Mouse (Mus musculus) hindbrain, embryonic 12.5 days (tissue): ENCODE results near the gene Map2. TPM values are rescaled to one million over a fixed set of nuclear protein-coding genes. Genes with fewer than 3 reads are reported as not detected.

Experiments
- ATAC-seq: fragments of 200-750 bp; cut with Nextera tagmentation; 2 replicates; pipeline ENCODE4 v1.8.0; 2017; ENCODE audit warnings: moderate TSS enrichment; ENCODE audit not compliant: low FRiP score
- H3K27ac ChIP-seq: fragments of 300-500 bp; sonication (generic); 2 replicates; pipeline ENCODE4 v1.5.1; 2016; ENCODE audit warnings: mild to moderate bottlenecking
- H3K27me3 ChIP-seq: fragments of 300-500 bp; sonication (generic); 2 replicates; pipeline ENCODE4 v1.6.1; 2016; ENCODE audit warnings: mild to moderate bottlenecking
- H3K36me3 ChIP-seq: fragments of 300-500 bp; sonication (generic); 2 replicates; pipeline ENCODE4 v1.6.1; 2016; ENCODE audit warnings: mild to moderate bottlenecking
- H3K4me1 ChIP-seq: fragments of 300-500 bp; sonication (generic); 2 replicates; pipeline ENCODE4 v1.6.1; 2016
- H3K4me2 ChIP-seq: fragments of 300-500 bp; sonication (generic); replicated peaks from 2 replicates; pipeline ENCODE4 v1.6.1; 2016; ENCODE audit warnings: mild to moderate bottlenecking
- H3K4me3 ChIP-seq: fragments of 300-500 bp; sonication (generic); 2 replicates; pipeline ENCODE4 v1.5.1; 2016; ENCODE audit warnings: mild to moderate bottlenecking
- H3K9ac ChIP-seq: fragments of 300-500 bp; sonication (generic); 2 replicates; pipeline ENCODE4 v1.6.1; 2016; ENCODE audit warnings: mild to moderate bottlenecking, moderate library complexity
- H3K9me3 ChIP-seq: fragments of 300-500 bp; sonication (generic); replicated peaks from 2 replicates; pipeline ENCODE4 v1.6.1; 2016; ENCODE audit warnings: mild to moderate bottlenecking
- WGBS: fragments of 180-500 bp; shearing (Covaris S2); methylation state at CpG from one replicate; pipeline ENCODE4 v1.1.7; 2016; 5-methylcytosine and 5-hydroxymethylcytosine counted together
- polyA plus RNA-seq: library from polyadenylated mRNA; unstranded; fragments of >200 nt; fragmentation: Nextera tagmentation; extraction: Ambion mirVana; gene quantifications from 2 replicates; pipeline ENCODE4 v1.2.1, GENCODE M21; 2016

Map2 gene
- polyA plus RNA-seq, 1 experiment from 2014 or later = 365 TPM

- Histone ChIP-seq H3K27me3 (no peaks in the 10 kb centered on the region), H3K27ac (no peak overlapping the region), H3K36me3 (peaks cover 31% of the 10 kb centered on the region), H3K4me3 (no peak overlapping the region), H3K4me2 (no peak overlapping the region), H3K4me1 (no peaks in the 10 kb centered on the region), H3K9ac (no peak overlapping the region), H3K9me3 (no peaks in the 10 kb centered on the region)
- ATAC-seq = no peak
These were observed 255.9 kb downstream of the Map2 start for GRCm38 (mm10) chr1:66430962-66431361.

GRCm38 (mm10) chr1:66431472-66431871, 256.4 kb downstream of the Map2 start:
- WGBS = 94% methylated on average over 6 of the region's 6 CpGs
- H3K9me3 ChIP-seq = no peaks in the 10 kb centered on the region
- no peak overlapping the region for H3K4me2 ChIP-seq
- no peak overlapping the region for H3K27ac ChIP-seq
- peaks cover 32% of the 10 kb centered on the region for H3K36me3 ChIP-seq
- H3K4me1 ChIP-seq = no peaks in the 10 kb centered on the region
- no peak overlapping the region for H3K4me3 ChIP-seq
- ATAC-seq = no peak
- H3K9ac ChIP-seq = no peak overlapping the region
- no peaks in the 10 kb centered on the region for H3K27me3 ChIP-seq

GRCm38 (mm10) chr1:66438069-66438468, 263.0 kb downstream of the Map2 start:
- peaks cover 40% of the 10 kb centered on the region for H3K36me3 ChIP-seq
- ATAC-seq = no peak
- WGBS = 84% methylated on average over 2 of the region's 2 CpGs
- no peak overlapping the region for H3K9ac ChIP-seq
- no peak overlapping the region for H3K4me2 ChIP-seq
- H3K4me1 ChIP-seq = no peaks in the 10 kb centered on the region
- H3K27me3 ChIP-seq = no peaks in the 10 kb centered on the region
- no peaks in the 10 kb centered on the region for H3K9me3 ChIP-seq
- H3K4me3 ChIP-seq = no peak overlapping the region
- H3K27ac ChIP-seq = no peak overlapping the region

GRCm38 (mm10) chr1:66442922-66443321, 267.8 kb downstream of the Map2 start:
- H3K4me2 ChIP-seq = no peak overlapping the region
- H3K4me1 ChIP-seq = no peaks in the 10 kb centered on the region
- no peaks in the 10 kb centered on the region for H3K9me3 ChIP-seq
- H3K27ac ChIP-seq = no peak overlapping the region
- ATAC-seq = no peak
- no peak overlapping the region for H3K9ac ChIP-seq
- 61% methylated on average over 2 of the region's 2 CpGs for WGBS
- H3K27me3 ChIP-seq = no peaks in the 10 kb centered on the region
- H3K4me3 ChIP-seq = no peak overlapping the region
- H3K36me3 ChIP-seq = peaks cover 28% of the 10 kb centered on the region

- Histone ChIP-seq H3K36me3 (no peaks in the 10 kb centered on the region), H3K27ac (no peak overlapping the region), H3K4me3 (no peak overlapping the region), H3K4me2 (no peak overlapping the region), H3K9ac (no peak overlapping the region), H3K4me1 (no peaks in the 10 kb centered on the region), H3K27me3 (no peaks in the 10 kb centered on the region), H3K9me3 (no peaks in the 10 kb centered on the region)
- ATAC-seq = no peak
- 66% methylated on average over 2 of the region's 2 CpGs for WGBS
These were observed 274.4 kb downstream of the Map2 start for GRCm38 (mm10) chr1:66449471-66449870.

GRCm38 (mm10) chr1:66456580-66456979, 281.5 kb downstream of the Map2 start:
- WGBS = 16% methylated on average over 2 of the region's 2 CpGs
- Histone ChIP-seq H3K36me3 (no peaks in the 10 kb centered on the region), H3K4me3 (no peak overlapping the region), H3K9ac (no peak overlapping the region), H3K27ac (no peak overlapping the region), H3K4me1 (no peaks in the 10 kb centered on the region), H3K9me3 (no peaks in the 10 kb centered on the region; the same call in 1 of the 2 replicates), H3K4me2 (no peak overlapping the region), H3K27me3 (no peaks in the 10 kb centered on the region)
- ATAC-seq = no peak

- WGBS = 74% methylated on average over 3 of the region's 3 CpGs
These were observed 282.7 kb downstream of the Map2 start for GRCm38 (mm10) chr1:66457747-66458146.

GRCm38 (mm10) chr1:66459394-66459793, 284.3 kb downstream of the Map2 start:
- no peak overlapping the region for H3K4me3 ChIP-seq
- H3K36me3 ChIP-seq = no peaks in the 10 kb centered on the region
- no peak overlapping the region for H3K4me2 ChIP-seq
- H3K27ac ChIP-seq = no peak overlapping the region
- no peaks in the 10 kb centered on the region for H3K27me3 ChIP-seq
- H3K9me3 ChIP-seq = no peaks in the 10 kb centered on the region; the same call in 1 of the 2 replicates
- H3K4me1 ChIP-seq = no peaks in the 10 kb centered on the region
- no peak overlapping the region for H3K9ac ChIP-seq
- ATAC-seq = no peak
- WGBS = 65% methylated on average over 3 of the region's 3 CpGs

More at GRCm38 (mm10) chr1:66457747-66458146, 282.7 kb downstream of the Map2 start:
- ATAC-seq = no peak
- H3K4me2 ChIP-seq = no peak overlapping the region
- no peak overlapping the region for H3K27ac ChIP-seq
- H3K4me3 ChIP-seq = no peak overlapping the region
- no peak overlapping the region for H3K9ac ChIP-seq
- H3K9me3 ChIP-seq = no peaks in the 10 kb centered on the region; the same call in 1 of the 2 replicates
- no peaks in the 10 kb centered on the region for H3K4me1 ChIP-seq
- no peaks in the 10 kb centered on the region for H3K36me3 ChIP-seq
- H3K27me3 ChIP-seq = no peaks in the 10 kb centered on the region

GRCm38 (mm10) chr1:66460850-66461249, 285.8 kb downstream of the Map2 start:
- 89% methylated on average over 4 of the region's 4 CpGs for WGBS
- Histone ChIP-seq H3K9ac (no peak overlapping the region), H3K4me1 (no peaks in the 10 kb centered on the region), H3K27ac (no peak overlapping the region), H3K27me3 (no peaks in the 10 kb centered on the region), H3K4me3 (no peak overlapping the region), H3K36me3 (no peaks in the 10 kb centered on the region), H3K9me3 (no peaks in the 10 kb centered on the region), H3K4me2 (no peak overlapping the region)
- ATAC-seq = no peak

- peak within 1 kb of the TSS; percentile 53 for H3K27ac ChIP-seq
- 1% methylated on average over 66 of the region's 83 CpGs for WGBS
- H3K4me1 ChIP-seq = peaks cover 6% of the 10 kb centered on the region; the same call in 1 of the 2 replicates
- H3K27me3 ChIP-seq = no peaks in the 10 kb centered on the region
- no peaks in the 10 kb centered on the region for H3K36me3 ChIP-seq
- H3K9me3 ChIP-seq = no peaks in the 10 kb centered on the region
- peak within 1 kb of the TSS; percentile 60 for H3K4me3 ChIP-seq
- H3K4me2 ChIP-seq = peak within 1 kb of the TSS; percentile 85
- peak within 1 kb of the TSS; percentile 74 for H3K9ac ChIP-seq
- ATAC-seq = peak; percentile 93
These were observed 293.0 kb downstream of the Map2 start, which contains the start of gene Unc80 for GRCm38 (mm10) chr1:66467821-66468703. Gene Unc80, plus strand, starts transcription at chr1:66468367.

- peak overlapping the region; percentile 74; the same call in 1 of the 2 replicates for H3K9ac ChIP-seq
- H3K27ac ChIP-seq = no peak overlapping the region
- peak overlapping the region; percentile 60 for H3K4me3 ChIP-seq
- H3K36me3 ChIP-seq = no peaks in the 10 kb centered on the region
- 13% methylated on average over 3 of the region's 3 CpGs for WGBS
- H3K4me2 ChIP-seq = peak overlapping the region; percentile 85
- ATAC-seq = peak; percentile 68
- peaks cover 6% of the 10 kb centered on the region; the same call in 1 of the 2 replicates for H3K4me1 ChIP-seq
- H3K9me3 ChIP-seq = no peaks in the 10 kb centered on the region
- H3K27me3 ChIP-seq = no peaks in the 10 kb centered on the region
These were observed 293.6 kb downstream of the Map2 start for GRCm38 (mm10) chr1:66468704-66469020.

GRCm38 (mm10) chr1:66482751-66483150, 307.7 kb downstream of the Map2 start:
- Histone ChIP-seq H3K36me3 (no peaks in the 10 kb centered on the region), H3K4me3 (no peak overlapping the region), H3K27ac (no peak overlapping the region), H3K4me2 (no peak overlapping the region), H3K4me1 (no peaks in the 10 kb centered on the region), H3K9ac (no peak overlapping the region), H3K9me3 (no peaks in the 10 kb centered on the region), H3K27me3 (no peaks in the 10 kb centered on the region)
- no peak for ATAC-seq
- WGBS = 85% methylated on average over 3 of the region's 3 CpGs
